Mouse (Mus musculus) small intestine, adult 2 months (tissue): ENCODE data around the gene Cdk13. TPM values are rescaled to one million over a fixed set of nuclear protein-coding genes. Genes with fewer than 3 reads are reported as not detected.
A peak's percentile ranks its signal among the peaks of the same experiment; 100 is the strongest.

Experiments
- H3K27ac ChIP-seq: fragments of 200-500 bp; 2 replicates; pipeline ENCODE4 v1.5.1; 2012; ENCODE audit warnings: low read depth, low read length, control low read depth, inconsistent platforms; ENCODE audit not compliant: insufficient read depth
- H3K27me3 ChIP-seq: fragments of 200-500 bp; 2 replicates; pipeline ENCODE4 v1.6.1; 2012; ENCODE audit warnings: mild to moderate bottlenecking, moderate library complexity, low read length, inconsistent platforms; ENCODE audit not compliant: control insufficient read depth, insufficient read depth
- H3K36me3 ChIP-seq: fragments of 200-500 bp; 2 replicates; pipeline ENCODE4 v1.6.1; 2012; ENCODE audit warnings: mild to moderate bottlenecking, low read length, control low read depth, inconsistent platforms; ENCODE audit not compliant: control insufficient read depth, insufficient read depth
- H3K4me1 ChIP-seq: fragments of 200-500 bp; 2 replicates; pipeline ENCODE4 v1.6.1; 2012; ENCODE audit warnings: low read length, inconsistent platforms, mixed read lengths; ENCODE audit not compliant: control insufficient read depth, insufficient read depth, insufficient read length
- H3K4me3 ChIP-seq: fragments of 200-500 bp; 2 replicates; pipeline ENCODE4 v1.5.1; 2012; ENCODE audit warnings: low read depth, mild to moderate bottlenecking, control low read depth, inconsistent platforms, low read length, moderate library complexity
- CTCF ChIP-seq: fragments of 200-500 bp; IDR thresholded peaks from 2 replicates; pipeline ENCODE4 v1.5.1; 2012; ENCODE audit warnings: low read depth, mild to moderate bottlenecking, control low read depth, inconsistent platforms, low read length, moderate library complexity, mixed read lengths; ENCODE audit not compliant: insufficient replicate concordance, insufficient read length; ENCODE audit errors: extremely low read depth
- POLR2A ChIP-seq: fragments of 200-500 bp; IDR thresholded peaks from 2 replicates; pipeline ENCODE4 v1.6.1; 2012; ENCODE audit warnings: low read depth, mild to moderate bottlenecking, control low read depth, inconsistent platforms, low read length, moderate library complexity
- WGBS: fragments of 180-500 bp; shearing (Covaris S2); methylation state at CpG from one replicate; pipeline ENCODE4 v1.1.7; 2018; 5-methylcytosine and 5-hydroxymethylcytosine counted together
- polyA plus RNA-seq: library from polyadenylated mRNA; depleted of rRNA; stranded (reverse); fragments of >200 nt; gene quantifications from 2 replicates; pipeline ENCODE4 v1.2.3, GENCODE M21; 2012

The Cdk13 gene
- polyA plus RNA-seq, 1 experiment: 66.0 TPM

- no peak overlapping the region for H3K27ac ChIP-seq
- TF ChIP-seq CTCF (no peak), POLR2A (no peak)
- H3K36me3 ChIP-seq: no peaks in the 10 kb centered on the region
- H3K4me3 ChIP-seq: no peak overlapping the region
- WGBS: 61% methylated on average over 3 of the region's 3 CpGs
- no peaks in the 10 kb centered on the region for H3K27me3 ChIP-seq
- no peaks in the 10 kb centered on the region for H3K4me1 ChIP-seq
Measured at GRCm38 (mm10) chr13:17832940-17833339, 28.0 kb upstream of the Cdk13 start.

GRCm38 (mm10) chr13:17817226-17817625 is 12.3 kb upstream of the Cdk13 start:
- no peak overlapping the region for H3K4me3 ChIP-seq
- 86% methylated on average over 2 of the region's 2 CpGs for WGBS
- no peak overlapping the region for H3K27ac ChIP-seq
- no peaks in the 10 kb centered on the region for H3K27me3 ChIP-seq
- no peaks in the 10 kb centered on the region for H3K36me3 ChIP-seq
- no peaks in the 10 kb centered on the region for H3K4me1 ChIP-seq
- TF ChIP-seq POLR2A (no peak), CTCF (no peak)

- H3K36me3 ChIP-seq: no peaks in the 10 kb centered on the region
- TF ChIP-seq CTCF (no peak), POLR2A (no peak)
- WGBS: under 1% methylated on average over 14 of the region's 14 CpGs
- peak overlapping the region; percentile 99 for H3K4me3 ChIP-seq
- H3K4me1 ChIP-seq: no peaks in the 10 kb centered on the region
- no peaks in the 10 kb centered on the region for H3K27me3 ChIP-seq
- H3K27ac ChIP-seq: peak overlapping the region; percentile 88
Measured at GRCm38 (mm10) chr13:17805614-17805975, 698 bp upstream of the Cdk13 start.

- no peak for TF ChIP-seq POLR2A
- TF ChIP-seq CTCF: no peak
- Histone ChIP-seq H3K4me1 (no peaks in the 10 kb centered on the region), H3K36me3 (peaks cover 5% of the 10 kb centered on the region; the same call in 1 of the 2 replicates), H3K27me3 (no peaks in the 10 kb centered on the region), H3K4me3 (peak overlapping the region; percentile 99), H3K27ac (peak overlapping the region; percentile 98)
- WGBS: under 1% methylated on average over 86 of the region's 105 CpGs
Measured at GRCm38 (mm10) chr13:17804058-17804841, 647 bp downstream of the Cdk13 start.

DNA sequence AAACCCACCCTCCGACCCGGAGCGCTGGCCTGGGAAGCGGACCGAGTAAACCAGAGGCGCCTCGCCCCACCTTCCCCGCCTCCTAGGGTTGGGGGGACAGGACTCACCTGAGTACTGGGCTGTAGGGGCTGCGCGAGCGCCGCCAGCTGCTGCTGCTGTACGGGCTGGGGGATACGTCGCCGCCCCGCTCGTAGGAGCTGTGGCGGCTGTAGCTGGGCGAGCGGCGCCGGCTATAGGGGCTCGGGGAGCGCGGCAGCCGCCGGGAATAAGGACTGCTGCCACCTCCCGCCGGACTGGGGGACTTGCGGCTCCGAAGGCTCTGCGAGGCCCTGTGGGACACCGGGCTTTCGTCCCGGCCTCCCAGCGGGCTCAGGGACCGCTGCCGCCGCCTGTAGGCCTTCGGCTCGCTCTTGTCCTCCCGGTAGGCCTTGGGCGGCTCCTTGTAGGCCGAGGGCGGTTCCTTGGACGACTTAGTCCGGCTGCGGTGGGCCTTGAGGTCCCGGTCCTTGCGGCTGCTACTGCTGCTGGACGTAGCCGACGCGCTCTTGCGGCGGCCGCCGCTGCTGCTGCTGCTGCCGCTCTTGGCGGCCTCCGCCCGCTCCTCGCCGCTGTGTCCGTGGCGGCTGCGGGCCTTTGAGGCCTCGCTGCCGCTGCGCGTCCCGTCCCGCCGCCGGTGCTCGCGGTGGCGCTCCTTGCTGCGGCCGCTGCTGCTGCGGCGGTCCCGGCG is 1.4 kb downstream of the Cdk13 start:
- 0 out of 2 replicates have a peak, but pooled peaks have one; percentile 5 for TF ChIP-seq POLR2A
- TF ChIP-seq CTCF: peak; percentile 36; the same call in 1 of the 2 replicates
- Histone ChIP-seq H3K4me3 (peak overlapping the region; percentile 99), H3K4me1 (no peaks in the 10 kb centered on the region), H3K36me3 (peaks cover 6% of the 10 kb centered on the region; the same call in 1 of the 2 replicates), H3K27me3 (no peaks in the 10 kb centered on the region), H3K27ac (peak overlapping the region; percentile 98)
- WGBS: under 1% methylated on average over 84 of the region's 85 CpGs

- WGBS: under 1% methylated on average over 3 of the region's 3 CpGs
- Histone ChIP-seq H3K36me3 (peaks cover 8% of the 10 kb centered on the region; the same call in 1 of the 2 replicates), H3K4me3 (peak overlapping the region; percentile 99), H3K4me1 (no peaks in the 10 kb centered on the region), H3K27me3 (no peaks in the 10 kb centered on the region), H3K27ac (peak overlapping the region; percentile 98)
- no peak for TF ChIP-seq CTCF
- TF ChIP-seq POLR2A: no peak
Measured at GRCm38 (mm10) chr13:17802880-17803279, 2.0 kb downstream of the Cdk13 start.

- peaks cover 10% of the 10 kb centered on the region; the same call in 1 of the 2 replicates for H3K36me3 ChIP-seq
- no peak for TF ChIP-seq POLR2A
- no peak overlapping the region for H3K4me3 ChIP-seq
- WGBS: 88% methylated on average over 2 of the region's 2 CpGs
- no peaks in the 10 kb centered on the region for H3K27me3 ChIP-seq
- peaks cover 4% of the 10 kb centered on the region; the same call in 1 of the 2 replicates for H3K4me1 ChIP-seq
- no peak overlapping the region for H3K27ac ChIP-seq
Measured at GRCm38 (mm10) chr13:17799735-17800134, 5.2 kb downstream of the Cdk13 start.
